Mouse (Mus musculus) intestine, embryonic 16.5 days (tissue): ENCODE data around the gene Sec1. TPM values are rescaled to one million over a fixed set of nuclear protein-coding genes. Genes with fewer than 3 reads are reported as not detected.
A peak's percentile ranks its signal among the peaks of the same experiment; 100 is the strongest.

Experiments used
- ATAC-seq: fragments of 200-750 bp; cut with Nextera tagmentation; 2 replicates; pipeline ENCODE4 v1.8.0; 2017; ENCODE audit warnings: moderate TSS enrichment, moderate library complexity
- H3K27ac ChIP-seq: fragments of 300-500 bp; sonication (generic); 2 replicates; pipeline ENCODE4 v1.5.1; 2014; ENCODE audit warnings: mild to moderate bottlenecking, low read length
- H3K27me3 ChIP-seq: fragments of 300-500 bp; sonication (generic); replicated peaks from 2 replicates; pipeline ENCODE4 v1.6.1; 2014; ENCODE audit warnings: low read length, control low read depth, mixed read lengths; ENCODE audit not compliant: control insufficient read depth, insufficient read depth
- H3K36me3 ChIP-seq: fragments of 300-500 bp; sonication (generic); 2 replicates; pipeline ENCODE4 v1.6.1; 2014; ENCODE audit warnings: low read length, control low read depth; ENCODE audit not compliant: control insufficient read depth, insufficient read depth
- H3K4me1 ChIP-seq: fragments of 300-500 bp; sonication (generic); 2 replicates; pipeline ENCODE4 v1.6.1; 2014; ENCODE audit warnings: low read length, control low read depth, mixed read lengths; ENCODE audit not compliant: control insufficient read depth, insufficient read depth
- H3K4me2 ChIP-seq: fragments of 300-500 bp; sonication (generic); 2 replicates; pipeline ENCODE4 v1.6.1; 2014; ENCODE audit warnings: low read depth, low read length, control low read depth
- H3K4me3 ChIP-seq: fragments of 300-500 bp; sonication (generic); 2 replicates; pipeline ENCODE4 v1.5.1; 2014; ENCODE audit warnings: mild to moderate bottlenecking, low read length
- H3K9ac ChIP-seq: fragments of 300-500 bp; sonication (generic); 2 replicates; pipeline ENCODE4 v1.6.1; 2014; ENCODE audit warnings: low read depth, low read length
- H3K9me3 ChIP-seq: fragments of 300-500 bp; sonication (generic); 2 replicates; pipeline ENCODE4 v1.6.1; 2016; ENCODE audit warnings: low read length, control low read depth; ENCODE audit not compliant: control insufficient read depth
- WGBS: fragments of 180-500 bp; shearing (Covaris S2); extraction: QIAGEN DNeasy Blood & Tissue Kit; methylation state at CpG from one replicate; pipeline ENCODE4 v1.1.7; 2014; 5-methylcytosine and 5-hydroxymethylcytosine counted together
- polyA plus RNA-seq: library from polyadenylated mRNA; unstranded; fragments of >200 nt; fragmentation: Nextera tagmentation; extraction: Ambion mirVana; gene quantifications from 2 replicates; pipeline ENCODE4 v1.2.1, GENCODE M21; 2015

Gene Sec1
- polyA plus RNA-seq, 1 experiment from 2014 or later, result 2.7 TPM

- peaks cover 18% of the 10 kb centered on the region; the same call in 1 of the 2 replicates for H3K4me1 ChIP-seq
- no peak overlapping the region for H3K27ac ChIP-seq
- no peak overlapping the region for H3K9ac ChIP-seq
- ATAC-seq, result no peak
- H3K27me3 ChIP-seq, result no peaks in the 10 kb centered on the region; the same call in 1 of the 2 replicates
- no peak overlapping the region for H3K4me2 ChIP-seq
- H3K4me3 ChIP-seq, result no peak overlapping the region
- 61% methylated on average over 11 of the region's 11 CpGs for WGBS
- no peaks in the 10 kb centered on the region for H3K36me3 ChIP-seq
- H3K9me3 ChIP-seq, result no peaks in the 10 kb centered on the region
Measured at GRCm38 (mm10) chr7:45689800-45690199, 4.4 kb downstream of the Sec1 start.

GRCm38 (mm10) chr7:45689099-45689498 lies 5.1 kb downstream of the Sec1 start:
- no peak for ATAC-seq
- H3K9me3 ChIP-seq, result no peaks in the 10 kb centered on the region
- no peak overlapping the region for H3K4me2 ChIP-seq
- H3K27ac ChIP-seq, result no peak overlapping the region
- H3K27me3 ChIP-seq, result no peaks in the 10 kb centered on the region; the same call in 1 of the 2 replicates
- H3K4me3 ChIP-seq, result no peak overlapping the region
- H3K4me1 ChIP-seq, result peaks cover 19% of the 10 kb centered on the region; the same call in 1 of the 2 replicates
- WGBS, result 68% methylated on average over 6 of the region's 6 CpGs
- no peaks in the 10 kb centered on the region for H3K36me3 ChIP-seq
- no peak overlapping the region for H3K9ac ChIP-seq

GRCm38 (mm10) chr7:45686841-45687240 lies 7.4 kb downstream of the Sec1 start:
- no peak for ATAC-seq
- H3K27me3 ChIP-seq, result no peaks in the 10 kb centered on the region; the same call in 1 of the 2 replicates
- H3K36me3 ChIP-seq, result no peaks in the 10 kb centered on the region
- H3K9ac ChIP-seq, result no peak overlapping the region
- H3K4me2 ChIP-seq, result no peak overlapping the region
- no peak overlapping the region for H3K27ac ChIP-seq
- no peaks in the 10 kb centered on the region for H3K9me3 ChIP-seq
- WGBS, result 57% methylated on average over 3 of the region's 3 CpGs
- peaks cover 27% of the 10 kb centered on the region for H3K4me1 ChIP-seq
- no peak overlapping the region for H3K4me3 ChIP-seq

- Histone ChIP-seq H3K27ac (no peak overlapping the region), H3K4me3 (no peak overlapping the region), H3K27me3 (no peaks in the 10 kb centered on the region; the same call in 1 of the 2 replicates), H3K9me3 (no peaks in the 10 kb centered on the region), H3K36me3 (no peaks in the 10 kb centered on the region), H3K9ac (peak overlapping the region; percentile 53), H3K4me1 (peaks cover 27% of the 10 kb centered on the region), H3K4me2 (no peak overlapping the region; the same call in 1 of the 2 replicates)
- 40% methylated on average over 10 of the region's 10 CpGs for WGBS
- ATAC-seq, result no peak
Measured at GRCm38 (mm10) chr7:45685811-45686210, 8.4 kb downstream of the Sec1 start.

GRCm38 (mm10) chr7:45683396-45684050 lies 10.7 kb downstream of the Sec1 start, which contains the start of gene Ntn5:
Gene Ntn5, plus strand, starts transcription at chr7:45684022.
- Histone ChIP-seq H3K9me3 (no peaks in the 10 kb centered on the region), H3K9ac (peak within 1 kb of the TSS; percentile 53; the same call in 1 of the 2 replicates), H3K4me3 (no peak within 1 kb of the TSS), H3K4me2 (no peak within 1 kb of the TSS; the same call in 1 of the 2 replicates), H3K27ac (no peak within 1 kb of the TSS), H3K36me3 (no peaks in the 10 kb centered on the region), H3K4me1 (peaks cover 27% of the 10 kb centered on the region), H3K27me3 (no peaks in the 10 kb centered on the region; the same call in 1 of the 2 replicates)
- WGBS, result 79% methylated on average over 7 of the region's 7 CpGs
- no peak for ATAC-seq

- Histone ChIP-seq H3K36me3 (no peaks in the 10 kb centered on the region), H3K27me3 (no peaks in the 10 kb centered on the region; the same call in 1 of the 2 replicates), H3K9ac (peak overlapping the region; percentile 59), H3K4me1 (peaks cover 30% of the 10 kb centered on the region), H3K9me3 (no peaks in the 10 kb centered on the region), H3K4me2 (peak overlapping the region; percentile 41), H3K27ac (peak overlapping the region; percentile 66), H3K4me3 (peak overlapping the region; percentile 5; the same call in 1 of the 2 replicates)
- peak; percentile 65 for ATAC-seq
- 27% methylated on average over 14 of the region's 14 CpGs for WGBS
Measured at GRCm38 (mm10) chr7:45682144-45683126, 11.8 kb downstream of the Sec1 start.

- Histone ChIP-seq H3K27me3 (no peaks in the 10 kb centered on the region), H3K4me1 (peaks cover 28% of the 10 kb centered on the region), H3K36me3 (no peaks in the 10 kb centered on the region), H3K4me3 (no peak overlapping the region), H3K27ac (peak overlapping the region; percentile 23), H3K9ac (no peak overlapping the region), H3K4me2 (no peak overlapping the region), H3K9me3 (no peaks in the 10 kb centered on the region)
- 70% methylated on average over 8 of the region's 8 CpGs for WGBS
- ATAC-seq, result no peak
Measured at GRCm38 (mm10) chr7:45681046-45681736, 13.0 kb downstream of the Sec1 start.

- Histone ChIP-seq H3K9me3 (no peaks in the 10 kb centered on the region), H3K27me3 (no peaks in the 10 kb centered on the region), H3K27ac (0 out of 2 replicates have a peak overlapping the region, but pooled peaks have one; percentile 23), H3K9ac (no peak overlapping the region), H3K4me3 (no peak overlapping the region), H3K36me3 (no peaks in the 10 kb centered on the region), H3K4me2 (no peak overlapping the region), H3K4me1 (peaks cover 17% of the 10 kb centered on the region)
- peak; percentile 25; the same call in 1 of the 2 replicates for ATAC-seq
- WGBS, result 62% methylated on average over 14 of the region's 14 CpGs
Measured at GRCm38 (mm10) chr7:45679966-45680621, 14.1 kb downstream of the Sec1 start.
